Mouse (Mus musculus) layer of hippocampus, adult 2 months (tissue): ENCODE measurements around the gene Ccl26. TPM values are rescaled to one million over a fixed set of nuclear protein-coding genes. Genes with fewer than 3 reads are reported as not detected.
A peak's percentile ranks its signal among the peaks of the same experiment; 100 is the strongest.

ENCODE experiments used
- DNase-seq, 2 experiments: peaks; one replicate each; pipeline ENCODE4 v3.0.0; 2022; ENCODE audit warnings: low spot score in 2 of 2
- H3K27ac ChIP-seq: fragments of 200-600 bp; 2 replicates; pipeline ENCODE4 v1.8.1; 2022
- H3K4me3 ChIP-seq: fragments of 200-600 bp; 2 replicates; pipeline ENCODE4 v1.8.1; 2022; ENCODE audit warnings: mild to moderate bottlenecking
- CTCF ChIP-seq: fragments of 200-600 bp; conservative IDR thresholded peaks from 2 replicates; pipeline ENCODE4 v1.8.1; 2022; ENCODE audit warnings: antibody characterized with exemption, mild to moderate bottlenecking, moderate library complexity
- total RNA-seq, 2 experiments: library from RNA; stranded (reverse); gene quantifications; 2 replicates each; pipeline ENCODE4 v1.2.3; 2021

Gene Ccl26
- total RNA-seq, 2 experiments from 2014 or later: not detected

DNA sequence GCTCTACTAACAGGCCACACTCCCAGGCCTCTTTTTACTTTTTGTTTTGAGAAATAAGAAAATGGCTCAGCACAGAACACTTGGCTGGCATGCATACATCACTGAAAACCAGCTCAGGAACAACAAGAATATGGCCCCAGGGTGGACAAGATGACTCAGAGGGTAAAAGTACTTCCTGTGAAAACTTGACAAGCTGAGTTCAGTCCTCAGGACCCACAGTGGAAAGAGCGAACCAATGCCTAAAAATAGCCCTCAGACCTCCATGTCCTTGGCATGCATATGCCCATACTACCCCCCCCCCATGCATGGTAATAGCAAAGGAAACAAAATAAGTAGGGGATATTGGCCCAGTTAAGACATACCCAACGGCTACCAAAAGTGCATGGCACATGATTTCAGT lies 33.4 kb downstream of the Ccl26 start:
- Histone ChIP-seq H3K27ac (no peak overlapping the region), H3K4me3 (no peak overlapping the region)
- no peak for TF ChIP-seq CTCF
- DNase-seq: no peak

DNA sequence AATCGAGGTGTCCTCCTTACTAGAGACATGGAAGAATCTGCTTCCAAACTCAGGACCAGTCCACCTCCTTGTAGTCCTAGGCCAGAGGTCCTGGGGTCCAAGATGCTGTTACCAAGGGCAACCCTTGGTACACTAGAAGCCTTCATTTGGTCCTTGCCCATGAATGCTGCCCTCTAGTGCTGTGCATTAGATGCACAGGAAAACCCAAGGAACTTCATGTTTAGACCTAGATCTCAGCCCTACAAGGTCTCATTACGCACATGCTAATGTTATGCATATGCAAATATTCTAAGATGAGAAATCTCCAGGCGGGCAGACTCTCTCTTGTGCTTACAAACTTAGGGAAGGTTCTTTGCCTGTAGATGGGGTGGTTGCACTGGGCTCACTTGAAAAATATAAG lies 34.1 kb downstream of the Ccl26 start:
- TF ChIP-seq CTCF: peak; percentile 75
- Histone ChIP-seq H3K4me3 (no peak overlapping the region), H3K27ac (no peak overlapping the region)
- no peak for DNase-seq

DNA sequence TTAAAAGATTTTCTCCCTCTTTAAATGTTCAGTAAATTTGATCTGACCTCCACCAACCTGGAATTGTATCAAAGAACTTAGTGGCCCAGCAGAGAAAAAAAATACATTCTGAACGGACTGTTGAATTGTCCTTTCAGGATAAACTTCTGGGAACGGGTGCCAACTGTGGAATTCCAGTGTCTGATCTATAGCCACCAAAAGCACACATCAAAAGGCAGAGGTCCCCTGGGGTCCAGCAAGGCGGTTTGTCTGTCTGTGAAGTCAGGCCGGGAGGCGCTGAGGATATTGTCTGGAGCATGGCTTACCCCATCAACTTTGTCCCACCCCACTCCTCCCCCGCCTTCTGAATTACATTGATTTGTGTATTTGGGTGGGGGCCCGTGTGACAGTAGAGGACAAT lies 35.4 kb downstream of the Ccl26 start:
- no peak for DNase-seq
- TF ChIP-seq CTCF: no peak
- no peak overlapping the region for H3K27ac ChIP-seq
- H3K4me3 ChIP-seq: no peak overlapping the region

DNA sequence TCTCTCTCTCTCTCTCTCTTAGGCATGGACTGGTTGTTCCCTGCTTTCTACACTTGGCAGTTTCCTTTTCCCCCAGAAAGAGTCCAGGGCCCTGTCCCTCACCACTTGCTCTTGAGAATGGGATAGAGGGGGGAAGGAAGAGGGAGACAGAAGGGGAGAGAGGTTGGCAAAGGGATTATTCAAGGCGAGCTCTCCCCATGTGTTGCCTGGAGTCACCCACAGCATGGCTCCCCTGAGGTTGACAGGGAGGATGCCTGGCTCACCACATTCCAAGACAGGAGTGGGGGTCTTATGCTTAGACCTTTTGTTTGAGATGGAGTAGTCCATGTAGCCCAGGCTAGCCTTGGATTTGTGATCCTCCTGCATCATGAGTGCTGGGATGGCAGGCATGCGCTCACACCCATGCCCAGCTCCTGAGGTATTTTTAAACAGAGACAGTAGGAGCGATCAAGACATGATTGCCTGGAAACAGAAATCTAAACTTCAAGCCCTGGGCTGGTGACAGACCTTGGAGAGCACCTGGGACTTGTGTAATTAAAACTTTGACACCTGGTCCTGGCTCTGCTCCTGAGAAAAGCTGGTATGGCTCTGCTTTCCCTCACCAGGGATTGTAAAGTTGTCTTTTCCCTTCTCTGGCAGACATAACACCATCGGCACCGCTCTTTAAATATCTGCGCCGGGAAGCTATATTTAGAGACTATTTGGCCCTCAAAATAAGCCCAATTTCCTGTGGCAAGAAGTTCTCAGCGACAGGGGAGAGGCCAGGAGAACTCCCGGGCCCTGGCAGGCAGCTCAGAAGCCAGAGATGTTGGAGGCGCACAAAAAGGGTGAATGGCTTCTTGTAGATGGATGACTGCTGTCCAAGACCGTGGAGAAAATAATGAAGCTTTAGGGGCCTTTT lies 38.5 kb downstream of the Ccl26 start:
- Histone ChIP-seq H3K4me3 (no peak overlapping the region), H3K27ac (peak overlapping the region; percentile 61)
- peak in 1 of 2 experiments; percentile 14 for DNase-seq
- TF ChIP-seq CTCF: no peak

GRCm38 (mm10) chr5:135524087-135524486 lies 39.3 kb downstream of the Ccl26 start:
- DNase-seq: no peak
- no peak for TF ChIP-seq CTCF
- no peak overlapping the region for H3K27ac ChIP-seq
- H3K4me3 ChIP-seq: no peak overlapping the region

DNA sequence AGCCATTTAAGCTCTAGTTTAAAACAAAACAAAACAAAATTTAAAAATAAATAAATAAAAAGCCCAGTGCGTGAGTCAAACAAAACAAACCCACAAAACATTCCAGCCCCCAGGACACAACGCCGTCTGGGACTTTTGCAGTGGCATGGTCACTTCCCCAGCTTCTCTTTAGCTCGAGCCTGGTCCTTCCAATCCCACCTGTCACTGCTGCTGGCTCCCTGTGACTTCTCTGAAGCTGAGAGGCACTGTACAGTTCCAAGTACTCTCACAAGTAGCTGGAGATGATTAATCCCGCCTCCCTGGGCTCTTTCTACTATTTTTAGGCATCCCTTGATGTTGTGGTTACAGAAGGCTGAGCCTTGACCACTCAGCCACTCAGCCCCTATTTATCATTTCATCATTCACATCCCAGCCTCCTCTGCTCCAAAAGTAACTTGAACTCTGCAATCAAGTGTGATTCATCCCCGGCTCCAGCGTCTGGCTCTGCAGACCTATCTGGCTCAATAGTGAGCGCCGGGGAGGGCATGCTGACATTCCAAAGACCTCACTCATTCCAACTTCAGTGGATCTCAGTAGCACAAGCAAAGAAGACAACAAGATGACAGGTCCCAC lies 41.2 kb downstream of the Ccl26 start:
- TF ChIP-seq CTCF: no peak
- H3K4me3 ChIP-seq: no peak overlapping the region
- no peak for DNase-seq
- no peak overlapping the region for H3K27ac ChIP-seq

- Histone ChIP-seq H3K27ac (no peak overlapping the region), H3K4me3 (no peak overlapping the region)
- peak in 1 of 2 experiments; percentile 30 for DNase-seq
- TF ChIP-seq CTCF: no peak
These were observed 46.0 kb downstream of the Ccl26 start for GRCm38 (mm10) chr5:135517348-135517883.

DNA sequence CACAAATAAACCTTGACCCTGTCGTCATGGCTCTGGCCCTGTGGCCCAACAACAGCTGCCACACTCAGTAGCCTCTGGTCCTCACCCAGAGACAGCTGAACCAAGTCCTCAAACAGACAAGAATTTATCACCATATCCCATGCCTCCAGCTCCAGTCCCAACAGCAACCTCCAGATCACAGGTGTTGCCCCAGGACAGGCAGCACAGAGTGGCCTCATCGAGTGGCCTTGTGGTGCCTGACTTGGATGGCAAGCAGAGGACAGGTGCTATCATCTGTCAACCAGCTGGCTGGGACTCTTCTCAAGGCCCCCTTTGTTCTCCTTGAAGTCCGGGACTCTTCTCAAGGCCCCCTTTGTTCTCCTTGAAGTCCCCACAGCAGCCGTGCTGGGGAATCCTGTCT lies 50.2 kb downstream of the Ccl26 start:
- H3K27ac ChIP-seq: no peak overlapping the region
- no peak for TF ChIP-seq CTCF
- DNase-seq: no peak
- H3K4me3 ChIP-seq: no peak overlapping the region

GRCm38 (mm10) chr5:135511105-135511504 lies 52.3 kb downstream of the Ccl26 start:
- Histone ChIP-seq H3K4me3 (no peak overlapping the region), H3K27ac (no peak overlapping the region)
- no peak for DNase-seq
- peak; percentile 42 for TF ChIP-seq CTCF

Other genes starting within 250 kb of the Ccl26 start
- under 1 TPM; 0.47 to 0.51 TPM for gene Fkbp6, start 213.5 kb downstream of the Ccl26 start, total RNA-seq
- not detected for gene Trim50, start 210.3 kb downstream of the Ccl26 start, total RNA-seq
- gene Nsun5, start 193.6 kb downstream of the Ccl26 start, total RNA-seq: 10 to 100 TPM; 21.7 to 30.1 TPM
- gene Pom121, start 169.0 kb downstream of the Ccl26 start, total RNA-seq: 10 to 100 TPM; 48.3 to 50.2 TPM
- 10 to 100 TPM; 41.2 to 41.4 TPM for gene Hip1, start 18.4 kb downstream of the Ccl26 start, total RNA-seq
- gene Ccl24, start 9.5 kb upstream of the Ccl26 start, total RNA-seq: not detected
- gene Rhbdd2, start 69.0 kb upstream of the Ccl26 start, total RNA-seq: 10 to 100 TPM; 86.2 to 86.5 TPM
- gene Por, start 106.5 kb upstream of the Ccl26 start, total RNA-seq: 100 to 1,000 TPM; 103 to 112 TPM
- 10 to 100 TPM; 16.9 to 19.8 TPM for gene Tmem120a, start 180.9 kb upstream of the Ccl26 start, total RNA-seq
- gene Styxl1, start 214.8 kb upstream of the Ccl26 start, total RNA-seq: not detected
- gene Mdh2, start 214.9 kb upstream of the Ccl26 start, total RNA-seq: 100 to 1,000 TPM; 382 to 388 TPM
- 10 to 100 TPM; 80.9 to 81.4 TPM for gene Srrm3, start 243.3 kb upstream of the Ccl26 start, total RNA-seq